Mouse (Mus musculus) intestine, embryonic 16.5 days (tissue): ENCODE results near the gene Pip5k1c. TPM values are rescaled to one million over a fixed set of nuclear protein-coding genes. Genes with fewer than 3 reads are reported as not detected.

ENCODE experiments used
- ATAC-seq: fragments of 200-750 bp; cut with Nextera tagmentation; 2 replicates; pipeline ENCODE4 v1.8.0; 2017; ENCODE audit warnings: moderate TSS enrichment, moderate library complexity
- H3K27ac ChIP-seq: fragments of 300-500 bp; sonication (generic); 2 replicates; pipeline ENCODE4 v1.5.1; 2014; ENCODE audit warnings: mild to moderate bottlenecking, low read length
- H3K27me3 ChIP-seq: fragments of 300-500 bp; sonication (generic); replicated peaks from 2 replicates; pipeline ENCODE4 v1.6.1; 2014; ENCODE audit warnings: low read length, control low read depth, mixed read lengths; ENCODE audit not compliant: control insufficient read depth, insufficient read depth
- H3K36me3 ChIP-seq: fragments of 300-500 bp; sonication (generic); 2 replicates; pipeline ENCODE4 v1.6.1; 2014; ENCODE audit warnings: low read length, control low read depth; ENCODE audit not compliant: control insufficient read depth, insufficient read depth
- H3K4me1 ChIP-seq: fragments of 300-500 bp; sonication (generic); 2 replicates; pipeline ENCODE4 v1.6.1; 2014; ENCODE audit warnings: low read length, control low read depth, mixed read lengths; ENCODE audit not compliant: control insufficient read depth, insufficient read depth
- H3K4me2 ChIP-seq: fragments of 300-500 bp; sonication (generic); 2 replicates; pipeline ENCODE4 v1.6.1; 2014; ENCODE audit warnings: low read depth, low read length, control low read depth
- H3K4me3 ChIP-seq: fragments of 300-500 bp; sonication (generic); 2 replicates; pipeline ENCODE4 v1.5.1; 2014; ENCODE audit warnings: mild to moderate bottlenecking, low read length
- H3K9ac ChIP-seq: fragments of 300-500 bp; sonication (generic); 2 replicates; pipeline ENCODE4 v1.6.1; 2014; ENCODE audit warnings: low read depth, low read length
- H3K9me3 ChIP-seq: fragments of 300-500 bp; sonication (generic); 2 replicates; pipeline ENCODE4 v1.6.1; 2016; ENCODE audit warnings: low read length, control low read depth; ENCODE audit not compliant: control insufficient read depth
- WGBS: fragments of 180-500 bp; shearing (Covaris S2); extraction: QIAGEN DNeasy Blood & Tissue Kit; methylation state at CpG from one replicate; pipeline ENCODE4 v1.1.7; 2014; 5-methylcytosine and 5-hydroxymethylcytosine counted together
- polyA plus RNA-seq: library from polyadenylated mRNA; unstranded; fragments of >200 nt; fragmentation: Nextera tagmentation; extraction: Ambion mirVana; gene quantifications from 2 replicates; pipeline ENCODE4 v1.2.1, GENCODE M21; 2015

Gene Pip5k1c
- 35.4 and 40.5 TPM in 2 replicates for polyA plus RNA-seq

DNA sequence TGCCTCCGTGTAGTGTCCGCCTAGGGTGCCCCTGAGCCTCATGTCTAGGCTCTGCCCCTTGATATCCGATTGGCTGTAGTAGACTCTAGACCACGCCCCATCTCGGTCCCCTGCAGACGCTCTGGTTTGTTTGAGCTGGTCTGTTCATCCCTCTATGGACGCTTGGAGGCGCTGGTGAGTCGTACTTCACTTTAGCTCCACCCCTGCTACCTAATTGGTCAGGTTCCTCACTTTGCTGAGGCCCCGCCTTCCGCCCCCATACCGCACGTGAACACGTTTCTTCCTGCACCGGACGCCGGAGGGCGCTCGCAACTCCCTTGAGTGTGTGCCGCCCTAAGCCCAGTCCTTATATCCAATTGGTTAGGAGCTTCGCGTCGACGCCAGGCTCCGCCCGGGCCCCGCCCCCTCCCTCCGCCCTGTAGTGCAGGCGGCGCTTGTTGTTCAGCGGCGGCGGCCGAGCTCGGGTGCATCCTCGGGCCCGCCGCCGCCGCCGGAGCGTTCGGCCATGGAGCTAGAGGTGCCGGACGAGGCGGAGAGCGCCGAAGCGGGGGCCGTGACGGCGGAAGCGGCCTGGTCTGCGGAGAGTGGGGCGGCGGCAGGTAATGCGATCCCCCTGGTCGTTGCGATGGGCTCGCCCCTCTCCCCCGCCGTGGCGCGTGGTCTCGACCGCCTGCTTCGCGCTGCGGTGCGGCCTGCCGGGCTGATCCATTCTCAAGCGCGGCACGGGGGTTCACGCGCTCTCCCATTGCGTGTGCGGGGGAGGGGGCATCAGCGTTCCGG, at the start of gene Pip5k1c:
Pip5k1c (plus strand) TSS at position 410 of the 780 bp plus-strand sequence.
- Histone ChIP-seq H3K4me1 (peaks cover 26% of the 10 kb centered on the region), H3K4me2 (peak within 1 kb of the TSS; percentile 75)

DNA sequence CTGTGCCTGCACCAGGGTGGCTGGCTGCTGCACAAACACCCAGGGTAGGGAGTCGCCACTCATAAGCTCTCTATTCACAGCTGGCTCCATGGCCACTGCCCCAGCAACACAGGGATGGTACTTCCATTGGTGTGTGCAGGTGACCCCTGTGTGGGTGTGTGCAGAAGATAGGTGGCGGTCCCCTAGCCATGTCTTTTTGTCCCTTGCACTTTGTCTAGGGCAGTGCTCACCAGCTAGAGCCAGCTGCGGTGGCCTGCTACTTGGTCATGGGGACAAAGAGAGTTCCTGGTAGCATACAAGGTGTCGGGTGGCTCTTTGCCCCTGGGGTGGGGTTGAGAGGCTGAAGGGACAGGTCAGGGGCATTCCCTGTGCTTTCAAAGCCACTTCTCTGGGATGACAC, 48.6 kb upstream of the Pip5k1c start:
- H3K4me3 ChIP-seq, result no peak overlapping the region
- H3K36me3 ChIP-seq, result no peaks in the 10 kb centered on the region
- peaks cover 14% of the 10 kb centered on the region for H3K27me3 ChIP-seq
- no peak overlapping the region for H3K9ac ChIP-seq
- ATAC-seq, result no peak; the same call in 1 of the 2 replicates
- H3K4me1 ChIP-seq, result no peaks in the 10 kb centered on the region
- whole genome bisulfite sequencing, result 69% methylated on average over 4 of the region's 4 CpGs
- H3K4me2 ChIP-seq, result no peak overlapping the region
- H3K9me3 ChIP-seq, result no peaks in the 10 kb centered on the region
- H3K27ac ChIP-seq, result no peak overlapping the region

More for the DNA sequence above, at the start of gene Pip5k1c:
- Histone ChIP-seq H3K36me3 (no peaks in the 10 kb centered on the region), H3K4me3 (peak within 1 kb of the TSS; percentile 89), H3K27ac (peak within 1 kb of the TSS; percentile 86), H3K9me3 (no peaks in the 10 kb centered on the region), H3K9ac (peak within 1 kb of the TSS; percentile 83), H3K27me3 (no peaks in the 10 kb centered on the region)
- ATAC-seq, result peak; percentile 93
- WGBS, result under 1% methylated on average over 67 of the region's 80 CpGs

DNA sequence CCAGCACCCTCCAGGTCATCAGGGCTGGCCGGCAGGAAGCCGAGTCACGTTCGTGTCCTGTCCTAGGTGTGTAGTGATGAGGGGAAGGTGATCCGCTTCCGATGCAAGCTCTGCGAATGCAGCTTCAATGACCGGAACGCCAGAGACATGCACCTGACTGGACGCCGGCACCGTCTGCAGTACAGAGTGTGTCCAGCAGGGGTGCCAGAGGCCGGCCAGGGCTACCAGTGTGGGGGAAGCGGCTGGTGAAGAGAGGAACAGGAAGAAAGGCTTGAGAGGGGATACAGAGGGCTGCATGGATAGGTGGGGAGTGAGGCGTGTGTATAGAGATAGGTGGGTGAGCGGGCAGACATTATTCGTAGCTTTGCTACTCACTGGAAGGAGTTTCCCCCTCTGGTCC, 48.2 kb upstream of the Pip5k1c start:
- Histone ChIP-seq H3K27ac (no peak overlapping the region), H3K4me1 (no peaks in the 10 kb centered on the region), H3K27me3 (peaks cover 11% of the 10 kb centered on the region), H3K9me3 (no peaks in the 10 kb centered on the region), H3K36me3 (no peaks in the 10 kb centered on the region), H3K4me2 (no peak overlapping the region), H3K9ac (no peak overlapping the region), H3K4me3 (no peak overlapping the region)
- ATAC-seq, result peak; percentile 69
- 11% methylated on average over 17 of the region's 17 CpGs for WGBS

DNA sequence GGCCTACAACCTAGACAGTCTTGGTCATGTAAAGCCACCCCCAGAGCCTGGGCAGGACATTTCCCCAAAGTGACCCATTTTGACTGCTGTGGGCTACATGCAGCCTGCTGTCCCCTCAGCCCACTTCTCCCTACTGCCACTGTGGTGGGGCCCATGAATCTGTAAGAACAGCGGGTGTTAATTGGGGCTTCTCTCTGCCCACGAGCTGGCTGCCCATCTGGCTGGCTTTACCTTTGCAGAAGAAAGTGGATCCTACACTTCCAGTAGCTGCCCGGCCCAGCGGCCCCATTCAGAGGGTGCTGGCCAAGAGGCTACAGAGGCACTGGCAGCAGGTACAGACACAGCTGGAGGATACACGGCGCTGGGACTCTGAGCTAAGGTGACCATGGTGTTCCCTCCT, 47.6 kb upstream of the Pip5k1c start:
- no peak for ATAC-seq
- H3K27ac ChIP-seq, result no peak overlapping the region
- 86% methylated on average over 6 of the region's 6 CpGs for WGBS
- no peaks in the 10 kb centered on the region for H3K4me1 ChIP-seq
- no peak overlapping the region for H3K9ac ChIP-seq
- no peak overlapping the region for H3K4me3 ChIP-seq
- H3K4me2 ChIP-seq, result no peak overlapping the region
- H3K27me3 ChIP-seq, result peaks cover 6% of the 10 kb centered on the region
- H3K9me3 ChIP-seq, result no peaks in the 10 kb centered on the region
- no peaks in the 10 kb centered on the region for H3K36me3 ChIP-seq

DNA sequence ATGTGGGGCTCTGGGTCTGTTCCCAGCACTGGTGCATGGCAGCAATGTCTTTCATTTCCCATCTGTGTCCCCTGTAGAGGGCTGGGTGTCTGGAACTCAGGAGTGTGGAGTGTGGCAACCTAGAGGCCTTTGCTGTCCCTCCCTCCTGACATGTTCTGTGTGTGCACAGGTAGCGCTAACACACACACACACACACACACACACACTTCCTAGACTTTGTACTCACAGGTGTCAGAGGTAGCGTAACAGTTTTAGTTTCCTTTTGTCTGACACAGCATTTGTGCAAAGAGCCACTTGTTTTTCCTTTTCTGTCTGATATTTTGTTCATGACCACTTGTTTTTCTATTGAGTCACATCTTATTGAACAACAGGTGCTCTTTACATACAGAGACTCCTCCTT, 45.0 kb upstream of the Pip5k1c start:
- Histone ChIP-seq H3K27ac (no peak overlapping the region), H3K9ac (no peak overlapping the region), H3K9me3 (no peaks in the 10 kb centered on the region), H3K4me2 (no peak overlapping the region), H3K36me3 (no peaks in the 10 kb centered on the region), H3K4me1 (0 out of 2 replicates have a peak, but pooled peaks cover 3% of the 10 kb centered on the region), H3K4me3 (no peak overlapping the region), H3K27me3 (peaks cover 14% of the 10 kb centered on the region)
- ATAC-seq, result peak; percentile 20
- WGBS, result 74% methylated on average over 2 of the region's 2 CpGs

DNA sequence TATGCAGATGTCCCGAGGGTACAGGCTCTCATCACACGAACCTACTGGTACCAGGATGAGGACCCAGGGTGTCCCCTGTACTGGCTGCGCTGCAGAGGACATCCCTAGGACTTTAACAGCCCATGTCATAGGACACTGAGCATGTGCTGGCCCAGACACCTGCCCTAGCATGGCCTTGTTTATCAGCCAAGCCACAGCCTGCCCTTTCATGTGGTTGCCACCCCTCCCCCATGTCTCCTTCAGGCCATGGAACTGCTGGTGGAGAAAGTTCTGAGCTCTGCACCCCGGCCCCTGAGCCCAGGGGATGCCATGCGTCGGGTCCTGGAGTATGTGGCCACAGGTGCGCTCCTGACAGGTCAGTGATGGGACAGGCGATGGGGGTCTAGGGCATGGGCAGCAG, 43.3 kb upstream of the Pip5k1c start:
- Histone ChIP-seq H3K9ac (no peak overlapping the region), H3K36me3 (no peaks in the 10 kb centered on the region), H3K4me1 (0 out of 2 replicates have a peak, but pooled peaks cover 3% of the 10 kb centered on the region), H3K27me3 (peaks cover 29% of the 10 kb centered on the region), H3K4me3 (no peak overlapping the region), H3K9me3 (no peaks in the 10 kb centered on the region), H3K27ac (no peak overlapping the region), H3K4me2 (no peak overlapping the region)
- no peak for ATAC-seq
- 85% methylated on average over 8 of the region's 8 CpGs for WGBS

DNA sequence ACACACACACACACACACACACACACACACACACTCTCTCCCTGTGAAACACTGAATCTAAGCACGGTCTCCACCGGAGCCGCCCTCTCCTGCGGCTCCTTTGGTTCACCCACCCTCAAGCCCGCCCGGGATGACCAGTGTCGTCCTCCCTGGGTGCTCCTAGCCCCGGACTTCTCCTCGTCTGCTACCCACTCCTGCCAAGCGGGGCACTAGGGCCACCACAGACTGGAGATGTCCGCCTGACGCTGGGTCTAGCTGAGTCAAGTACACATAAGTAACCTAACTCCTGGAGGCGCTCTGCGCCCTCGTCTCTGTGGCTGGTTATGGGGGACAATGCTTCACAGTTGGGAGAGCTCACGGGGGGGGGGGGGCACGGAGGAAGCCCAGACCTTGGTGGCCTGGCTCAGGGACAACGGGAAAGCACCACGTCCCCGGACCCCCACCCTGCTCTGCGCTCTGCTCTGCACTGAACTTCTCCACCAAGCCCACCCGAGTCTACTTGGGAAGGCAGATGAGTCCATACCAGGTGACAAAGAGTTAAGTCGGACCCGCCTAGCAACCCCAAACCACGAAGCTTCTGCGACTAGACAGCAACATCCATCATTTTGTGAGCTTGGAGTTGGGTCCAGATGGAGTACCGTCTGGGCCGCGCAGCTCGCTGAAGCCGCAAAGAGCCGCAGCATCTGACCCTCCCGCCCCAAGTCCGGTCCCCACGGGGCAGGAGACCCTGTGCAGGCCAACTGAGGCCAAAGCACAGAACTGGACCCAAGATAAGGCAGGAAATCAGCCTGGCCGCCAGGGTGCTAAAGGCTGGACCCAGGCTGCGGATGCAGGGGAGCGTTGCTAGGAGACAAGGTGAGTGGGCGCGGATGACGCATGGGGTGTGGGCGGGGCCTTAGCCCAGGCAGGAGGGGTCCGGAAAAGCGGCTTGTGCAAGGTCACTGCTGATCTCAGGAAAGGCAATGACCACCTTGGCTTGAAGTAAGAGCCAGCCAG, 40.0 kb upstream of the Pip5k1c start, which contains the start of gene Matk:
Matk (plus strand) TSS at position 512 of the 996 bp plus-strand sequence.
- H3K4me3 ChIP-seq, result no peak within 1 kb of the TSS
- H3K4me2 ChIP-seq, result 0 out of 2 replicates have a peak within 1 kb of the TSS, but pooled peaks have one; percentile 4
- no peaks in the 10 kb centered on the region for H3K36me3 ChIP-seq
- peaks cover 8% of the 10 kb centered on the region for H3K4me1 ChIP-seq
- 11% methylated on average over 44 of the region's 44 CpGs for WGBS
- H3K27ac ChIP-seq, result no peak within 1 kb of the TSS
- 0 out of 2 replicates have a peak, but pooled peaks have one; percentile 5 for ATAC-seq
- no peaks in the 10 kb centered on the region for H3K9me3 ChIP-seq
- peak within 1 kb of the TSS; percentile 4; the same call in 1 of the 2 replicates for H3K9ac ChIP-seq
- peaks cover 42% of the 10 kb centered on the region for H3K27me3 ChIP-seq

DNA sequence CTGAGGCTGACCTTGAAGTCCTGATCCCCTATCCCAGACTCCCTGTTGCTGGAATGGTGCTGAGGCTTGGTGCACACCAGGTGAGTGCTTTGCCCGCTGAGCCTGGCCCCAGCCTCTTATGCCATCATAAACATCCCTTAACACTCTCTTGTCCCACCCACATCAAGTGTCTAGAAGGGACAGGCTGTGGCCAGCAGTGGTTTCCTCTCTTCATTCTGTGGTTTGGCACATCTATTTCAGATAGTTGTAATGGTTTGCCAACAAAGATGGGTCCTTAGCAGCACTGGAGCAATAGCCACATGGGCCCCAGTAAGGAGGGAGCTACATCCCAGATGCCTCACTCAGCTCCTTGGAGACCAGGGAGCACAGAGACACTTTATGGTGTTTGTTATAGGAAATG, 37.9 kb upstream of the Pip5k1c start:
- no peaks in the 10 kb centered on the region for H3K9me3 ChIP-seq
- no peak overlapping the region for H3K27ac ChIP-seq
- H3K36me3 ChIP-seq, result no peaks in the 10 kb centered on the region
- no peak overlapping the region for H3K4me3 ChIP-seq
- H3K4me2 ChIP-seq, result no peak overlapping the region
- H3K4me1 ChIP-seq, result peaks cover 10% of the 10 kb centered on the region
- no peak overlapping the region for H3K9ac ChIP-seq
- ATAC-seq, result no peak
- WGBS, result 44% methylated on average over 1 of the region's 1 CpGs
- H3K27me3 ChIP-seq, result peaks cover 60% of the 10 kb centered on the region
